ENCODE assay signal across 8 mouse cellular contexts in the genomic region with DNA sequence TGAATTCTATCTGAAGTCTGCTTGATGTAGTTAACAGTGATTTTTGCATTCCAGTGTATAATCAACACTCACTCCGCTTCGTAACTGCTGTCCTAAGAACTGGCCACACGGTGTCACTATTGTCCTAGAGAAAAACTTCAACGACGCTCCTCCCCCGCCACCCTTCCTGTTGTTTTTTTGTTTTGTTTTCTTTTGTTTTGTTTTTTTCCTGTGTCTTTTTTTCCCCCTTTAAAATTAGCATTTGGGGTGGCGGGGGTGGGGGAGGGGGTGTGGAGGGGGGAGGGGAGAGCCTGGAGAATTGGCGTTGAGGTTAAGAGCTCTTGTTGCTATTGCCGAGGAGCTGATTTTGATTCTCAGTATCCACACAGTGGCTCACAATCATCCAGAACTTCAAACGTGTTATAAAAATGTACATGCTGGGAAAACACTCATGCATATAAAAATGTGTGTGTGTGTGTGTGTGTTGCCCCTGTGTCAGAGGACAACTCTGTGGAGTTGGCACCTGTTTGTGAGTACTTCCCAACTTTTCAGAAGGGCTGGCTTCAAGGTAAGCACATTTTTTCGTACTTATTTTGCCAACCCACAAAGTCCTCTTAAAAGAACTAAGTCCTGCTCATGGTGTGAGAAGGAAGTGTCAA. TPM values are rescaled to one million over a fixed set of nuclear protein-coding genes. Genes with fewer than 3 reads are reported as not detected.
A peak's percentile ranks its signal among the peaks of the same experiment; 100 is the strongest.
DNase-seq lines count a peak whose midpoint lies in the region; ATAC-seq and TF ChIP-seq lines count a peak whose summit lies in the region.

No protein-coding gene starts in this region.

- WGBS in liver, embryonic 14.5 days (ENCODE audit: insufficient replicate concordance), result 5% methylated on average over 11 of the region's 11 CpGs

- DNase-seq in MEL (ENCODE audit: low read depth, low spot score), result peak; percentile 83
- DNase-seq in cerebellum, postnatal 10 days, result peak; percentile 69 to 74
- DNase-seq in gastrocnemius, postnatal 4 days (ENCODE audit: low spot score in 2 of 2), result peak; percentile 22 to 33
- peak; percentile 20 for DNase-seq in kidney, adult 11 months
- DNase-seq in liver, embryonic 14.5 days (ENCODE audit: low read depth in 3 of 3, low spot score in 3 of 3), result peak; percentile 41 to 59 (median 56)
- DNase-seq in natural killer cell, adult 2 months (ENCODE audit: low spot score in 2 of 2), result peak; percentile 36 to 55
- DNase-seq in thymus, postnatal 36 days, result peak; percentile 39 to 43

- peak overlapping the region; percentile 4 for H3K27ac ChIP-seq in MEL (ENCODE audit: control insufficient read depth, low read depth, low read length)
- no peak overlapping the region for H3K27ac ChIP-seq in liver, embryonic 14.5 days

- H3K4me1 ChIP-seq in MEL (ENCODE audit: control insufficient read depth in 1 of 2, insufficient read depth in 2 of 2, low read length in 2 of 2), result no peaks in the 10 kb centered on the region
- 0 out of 4 replicates have a peak, but pooled peaks cover 0 to 2% of the 10 kb centered on the region in 2 experiments for H3K4me1 ChIP-seq in liver, embryonic 14.5 days (replicated peaks; ENCODE audit: control insufficient read depth in 2 of 2, insufficient read depth in 2 of 2, low read length in 1 of 2)

- no peak overlapping the region for H3K4me3 ChIP-seq in C2C12 (ENCODE audit: insufficient read depth, poor library complexity, severe bottlenecking)
- peak overlapping the region; percentile 58 to 67 for H3K4me3 ChIP-seq in MEL (ENCODE audit: control insufficient read depth in 1 of 2, insufficient read depth in 1 of 2, low read depth in 2 of 2, low read length in 2 of 2)
- H3K4me3 ChIP-seq in liver, embryonic 14.5 days (ENCODE audit: insufficient read depth in 1 of 2, low read depth in 2 of 2, low read length in 2 of 2), result peak overlapping the region; percentile 22 to 53

- H3K27me3 ChIP-seq in C2C12 (ENCODE audit: control insufficient read depth, insufficient read depth, insufficient read length) (no peaks in the 10 kb centered on the region), MEL (ENCODE audit: control insufficient read depth in 1 of 2, insufficient read depth in 2 of 2, low read length in 2 of 2) (peaks cover 0 to 1% of the 10 kb centered on the region in 2 experiments; a peak in 2 of 4 replicates)
- no peaks in the 10 kb centered on the region for H3K27me3 ChIP-seq in liver, embryonic 14.5 days (ENCODE audit: control insufficient read depth, insufficient read depth, low read length)

- H3K79me2 ChIP-seq in C2C12 (ENCODE audit: control insufficient read depth, insufficient read depth) (no peaks in the 10 kb centered on the region), MEL (ENCODE audit: control insufficient read depth, insufficient read depth, low read length, poor library complexity) (no peaks in the 10 kb centered on the region)

- peak; percentile 94 for TF ChIP-seq RAD21 in MEL (IDR thresholded peaks at IDR 0.05; ENCODE audit: low read depth, low read length)

- ATAC-seq in liver, embryonic 14.5 days (ENCODE audit: insufficient read depth), result no peak

- H3ac ChIP-seq in C2C12 (ENCODE audit: control insufficient read depth, insufficient read length, low read depth), result peak overlapping the region; percentile 35

- TF ChIP-seq CTCF in C2C12 (IDR thresholded peaks at IDR 0.05; ENCODE audit: control insufficient read depth, insufficient read depth, insufficient read length) (peak; percentile 33), MEL (IDR thresholded peaks at IDR 0.05 in 2 of 3, conservative IDR thresholded peaks at IDR 0.05 in 1 of 3; ENCODE audit: control insufficient read depth in 1 of 3, insufficient read depth in 1 of 3, low read depth in 2 of 3, low read length in 3 of 3, poor library complexity in 1 of 3, severe bottlenecking in 1 of 3) (peak; percentile 61 to 93 (median 73))
- peak; percentile 76 for TF ChIP-seq CTCF in liver, embryonic 14.5 days (IDR thresholded peaks at IDR 0.05; ENCODE audit: low read depth)

- H3K9me3 ChIP-seq in MEL (replicated peaks; ENCODE audit: insufficient read depth, low read length), result no peaks in the 10 kb centered on the region
- no peaks in the 10 kb centered on the region for H3K9me3 ChIP-seq in liver, embryonic 14.5 days (ENCODE audit: control insufficient read depth, low read length)

- peak overlapping the region; percentile 63 for H3K4me2 ChIP-seq in liver, embryonic 14.5 days (ENCODE audit: low read depth)

- H3K9ac ChIP-seq in MEL (ENCODE audit: control insufficient read depth, low read depth, low read length, poor library complexity, severe bottlenecking), result peak overlapping the region; percentile 60
- H3K9ac ChIP-seq in liver, embryonic 14.5 days (replicated peaks), result peak overlapping the region; percentile 48

- H3K36me3 ChIP-seq in C2C12 (ENCODE audit: control insufficient read depth, insufficient read depth), result no peaks in the 10 kb centered on the region
- H3K36me3 ChIP-seq in MEL (ENCODE audit: control insufficient read depth in 1 of 2, insufficient read depth in 2 of 2, low read length in 2 of 2), result no peaks in the 10 kb centered on the region
- no peaks in the 10 kb centered on the region for H3K36me3 ChIP-seq in liver, embryonic 14.5 days (replicated peaks; ENCODE audit: control insufficient read depth, insufficient read depth, low read depth)

- no peaks in the 10 kb centered on the region for H3K79me3 ChIP-seq in C2C12 (ENCODE audit: low read depth)

- TF ChIP-seq POLR2A in MEL (IDR thresholded peaks at IDR 0.05; ENCODE audit: control insufficient read depth in 1 of 2, insufficient read depth in 1 of 2, low read depth in 1 of 2, low read length in 2 of 2, poor library complexity in 1 of 2), result no peak

- TF ChIP-seq EP300 in MEL (IDR thresholded peaks at IDR 0.05; ENCODE audit: low read depth in 1 of 2, low read length in 2 of 2), result no peak
- no peak for TF ChIP-seq EP300 in liver, embryonic 14.5 days (IDR thresholded peaks at IDR 0.05; ENCODE audit: low read depth)

TF ChIP-seq in C2C12, 6 proteins besides CTCF, POLR2A, EP300 and RAD21:
- no peak for TF ChIP-seq USF1 (IDR thresholded peaks at IDR 0.05; ENCODE audit: low read depth)
- no peak for TF ChIP-seq MYOG (IDR thresholded peaks at IDR 0.05; ENCODE audit: control insufficient read depth, extremely low read depth, insufficient read length)
- TF ChIP-seq FOSL1 (IDR thresholded peaks at IDR 0.05; ENCODE audit: insufficient read depth, low read length, poor library complexity, severe bottlenecking), result no peak
- no peak for TF ChIP-seq MAX (IDR thresholded peaks at IDR 0.05)
- no peak for TF ChIP-seq MYOD1 (IDR thresholded peaks at IDR 0.05; ENCODE audit: control insufficient read depth, insufficient read length, low read depth)
- TF ChIP-seq CEBPB (IDR thresholded peaks at IDR 0.05; ENCODE audit: low read depth), result no peak

TF ChIP-seq in MEL, 35 proteins besides CTCF, POLR2A, EP300 and RAD21 (continues in another document):
- TF ChIP-seq UBTF (IDR thresholded peaks at IDR 0.05; ENCODE audit: borderline replicate concordance, insufficient read depth, low read depth, low read length) (no peak), MXI1 (IDR thresholded peaks at IDR 0.05; ENCODE audit: low read depth, low read length) (no peak; the same call in none of the 2 replicates), CHD2 (IDR thresholded peaks at IDR 0.05; ENCODE audit: low read length) (no peak), MYB (IDR thresholded peaks at IDR 0.05; ENCODE audit: low read depth, low read length) (no peak), USF1 (IDR thresholded peaks at IDR 0.05; ENCODE audit: low read depth, low read length) (no peak), E2F4 (IDR thresholded peaks at IDR 0.05; ENCODE audit: borderline replicate concordance, low read depth, low read length) (no peak), ELF1 (IDR thresholded peaks at IDR 0.05; ENCODE audit: low read depth, low read length) (no peak), SIN3A (IDR thresholded peaks at IDR 0.05; ENCODE audit: low read length) (peak; percentile 88), GATA1 (IDR thresholded peaks at IDR 0.05; ENCODE audit: low read depth, low read length) (no peak), MAZ (IDR thresholded peaks at IDR 0.05; ENCODE audit: low read depth, low read length) (0 out of 2 replicates have a peak, but pooled peaks have one; percentile 49), ZNF384 (IDR thresholded peaks at IDR 0.05; ENCODE audit: low read depth, low read length) (peak; percentile 67), GABPA (IDR thresholded peaks at IDR 0.05; ENCODE audit: low read depth, low read length) (no peak), ETS1 (IDR thresholded peaks at IDR 0.05; ENCODE audit: low read depth, low read length) (no peak), KAT2A (conservative IDR thresholded peaks at IDR 0.05; ENCODE audit: low read depth, low read length) (no peak), NRF1 (IDR thresholded peaks at IDR 0.05; ENCODE audit: insufficient read depth, low read depth, low read length, poor library complexity, severe bottlenecking) (no peak), ZMIZ1 (IDR thresholded peaks at IDR 0.05; ENCODE audit: low read depth, low read length) (no peak), MAFK (IDR thresholded peaks at IDR 0.05; ENCODE audit: borderline replicate concordance, low read depth, low read length) (no peak)

RNA-seq across cellular contexts. Expression of a gene that starts 11.8 kb away (rescaled TPM):
- polyA plus RNA-seq in C2C12 (2012; fragmentation: generic; extraction: Trizol) (3.1 TPM), MEL (2012; ENCODE audit: insufficient read depth in 1 of 2, insufficient read length in 2 of 2, low read depth in 1 of 2, low replicate concordance in 2 of 2, missing spikeins in 1 of 2) (1 to 10 TPM in 1 of 2 experiments, not detected in 1; 5.4 TPM)
- 5.7 and 6.3 TPM in 2 replicates for total RNA-seq in MEL (2012; rRNA removed)
- 1 to 10 TPM; 6.3 to 6.7 TPM for total RNA-seq in gastrocnemius, postnatal 4 days (2021)
- polyA plus RNA-seq in liver, embryonic 14.5 days (2012; rRNA removed), result 1.6 and 1.8 TPM in 2 replicates
- 3.2 and 3.4 TPM in 2 replicates for polyA plus RNA-seq in liver, embryonic 14.5 days (2014; fragmentation: Nextera tagmentation; extraction: Ambion mirVana)

RNA-seq across cellular contexts. Expression of a gene that starts 34.7 kb away (rescaled TPM):
- 0.88 TPM for polyA plus RNA-seq in C2C12 (2012; fragmentation: generic; extraction: Trizol)
- total RNA-seq in MEL (2012; rRNA removed), result 0.10 and 0.12 TPM in 2 replicates
- polyA plus RNA-seq in MEL (2012; ENCODE audit: insufficient read depth in 1 of 2, insufficient read length in 2 of 2, low read depth in 1 of 2, low replicate concordance in 2 of 2, missing spikeins in 1 of 2), result under 1 TPM in 1 of 2 experiments, not detected in 1; 0.04 TPM
- 100 to 1,000 TPM; 564 to 620 TPM for total RNA-seq in gastrocnemius, postnatal 4 days (2021)
- 0.02 and 0.04 TPM in 2 replicates for polyA plus RNA-seq in liver, embryonic 14.5 days (2012; rRNA removed)
- not detected in 2 replicates for polyA plus RNA-seq in liver, embryonic 14.5 days (2014; fragmentation: Nextera tagmentation; extraction: Ambion mirVana)

RNA-seq across cellular contexts. Expression of a gene that starts 49.3 kb away (rescaled TPM):
- polyA plus RNA-seq in C2C12 (2012; fragmentation: generic; extraction: Trizol), result 0.68 TPM
- not detected in 2 replicates for total RNA-seq in MEL (2012; rRNA removed)
- under 1 TPM in 1 of 2 experiments, not detected in 1; 0.01 TPM for polyA plus RNA-seq in MEL (2012; ENCODE audit: insufficient read depth in 1 of 2, insufficient read length in 2 of 2, low read depth in 1 of 2, low replicate concordance in 2 of 2, missing spikeins in 1 of 2)
- total RNA-seq in gastrocnemius, postnatal 4 days (2021), result under 1 TPM; 0.05 to 0.10 TPM
- polyA plus RNA-seq in liver, embryonic 14.5 days (2012; rRNA removed), result 0.04 and 0.07 TPM in 2 replicates
- polyA plus RNA-seq in liver, embryonic 14.5 days (2014; fragmentation: Nextera tagmentation; extraction: Ambion mirVana), result 0.10 and 0.11 TPM in 2 replicates

Comparison
In these comparisons a context has a peak if more than half of its experiments do, and no peak if none do; other contexts are left out.
1. DNase-seq: peak in every context shown above with its lines; median percentile 83 in MEL; 72 in cerebellum, postnatal 10 days; 56 in liver, embryonic 14.5 days; 46 in natural killer cell, adult 2 months; 41 in thymus, postnatal 36 days; 28 in gastrocnemius, postnatal 4 days; 20 in kidney, adult 11 months.